Mouse (Mus musculus): ENCODE data around the gene Lima1.

Gene Lima1

DNA sequence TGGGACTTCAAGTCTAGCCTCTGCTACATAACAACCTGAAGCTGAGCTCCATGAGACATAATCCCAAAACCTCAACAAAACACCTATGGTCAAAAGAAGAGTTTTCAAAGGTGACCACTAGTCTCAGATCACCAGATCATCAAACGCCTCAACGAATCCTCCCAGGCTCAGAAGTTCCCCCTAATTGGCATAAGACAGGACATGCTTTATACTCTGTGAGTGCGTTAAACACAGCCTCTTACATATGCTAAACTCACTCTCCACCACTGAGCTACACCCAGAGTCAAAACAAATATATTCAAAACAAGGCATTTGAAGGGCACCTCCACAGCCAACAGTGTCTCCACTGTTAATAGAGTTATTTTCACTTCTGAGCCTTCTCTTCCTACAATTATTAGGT, 2.7 kb downstream of the Lima1 start:
- DNase-seq (ENCODE audit: extremely low read depth, insufficient read length, low spot score): no peak

- no peak for DNase-seq (ENCODE audit: extremely low read depth, insufficient read length, low spot score)
These were observed 7.6 kb downstream of the Lima1 start for GRCm38 (mm10) chr15:99867654-99868053.

DNA sequence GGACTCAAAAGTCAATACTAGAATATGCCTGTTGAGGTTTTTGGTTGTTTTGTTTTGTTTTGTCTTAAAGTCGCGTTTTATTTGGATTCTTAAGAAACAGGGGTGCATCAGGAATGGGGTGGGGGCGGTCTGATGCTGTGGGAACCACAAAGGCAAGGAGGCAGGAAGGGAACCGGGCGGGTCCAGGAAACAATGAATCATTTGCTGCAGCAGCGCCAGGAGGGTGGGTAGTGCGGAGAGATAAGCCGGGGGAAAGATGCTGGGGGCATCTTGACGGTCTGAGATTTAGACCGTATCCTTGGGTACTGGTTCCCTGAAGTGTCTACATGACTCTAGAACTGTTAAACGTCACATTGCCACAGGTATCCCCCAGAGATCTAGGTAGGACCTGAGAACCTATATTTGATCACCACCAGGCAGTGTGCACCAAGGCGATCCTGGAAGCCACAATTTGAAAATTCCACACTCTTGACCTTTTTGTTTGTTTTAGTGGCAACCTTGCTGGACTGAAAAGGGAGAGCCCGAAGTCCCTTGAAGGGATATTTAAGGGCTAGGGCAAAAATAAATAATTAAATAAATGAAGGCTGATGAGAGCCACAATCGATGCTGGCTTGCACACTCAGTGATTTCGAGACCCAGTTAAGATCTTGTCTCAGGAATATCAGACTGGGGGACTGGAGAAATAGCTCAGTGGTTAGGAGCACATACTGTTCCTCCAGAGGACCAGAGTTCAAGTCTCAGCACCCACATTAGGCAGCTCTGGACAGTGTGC, 8.6 kb downstream of the Lima1 start:
- no peak for DNase-seq (ENCODE audit: extremely low read depth, insufficient read length, low spot score)

DNA sequence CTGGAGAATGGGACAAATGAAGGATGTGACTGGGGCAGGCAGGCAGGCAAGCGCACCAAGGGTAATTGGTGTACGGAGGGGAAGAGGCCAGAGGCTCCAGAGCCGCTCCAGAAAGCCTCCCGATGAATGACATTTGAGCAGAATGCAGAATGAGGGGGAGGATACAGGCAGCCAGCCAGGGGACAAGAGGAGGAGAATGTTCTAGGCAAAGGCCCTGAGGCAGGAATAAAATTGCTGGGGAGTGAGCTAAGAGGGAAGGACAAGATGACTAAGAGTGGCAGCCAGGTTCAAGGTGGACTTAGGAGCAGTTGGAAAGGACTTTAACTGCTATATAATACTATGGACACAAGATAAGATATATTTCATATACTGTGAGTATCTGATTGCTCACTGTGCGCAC, 9.3 kb downstream of the Lima1 start:
- DNase-seq (ENCODE audit: extremely low read depth, insufficient read length, low spot score): no peak

DNA sequence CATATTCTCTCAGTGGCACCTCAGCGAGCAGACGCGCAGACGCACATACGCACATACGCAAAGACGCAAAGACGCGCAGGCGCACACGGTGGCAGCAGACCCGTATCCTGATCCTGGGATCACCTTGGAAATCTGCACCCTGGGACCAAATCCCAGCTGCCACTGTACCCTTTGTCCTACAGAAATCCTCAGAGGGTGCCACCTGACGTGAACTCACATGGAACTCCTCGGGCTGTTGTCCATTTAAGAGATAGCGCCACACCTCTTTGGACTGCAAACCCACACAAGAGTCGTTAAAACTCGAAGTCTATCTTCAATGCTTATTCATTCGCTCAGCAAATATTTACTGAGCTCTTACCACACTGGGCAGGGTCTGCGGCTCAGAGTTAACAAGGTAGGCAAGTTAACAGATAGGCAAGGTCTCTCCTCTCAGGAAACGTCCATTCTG, 9.7 kb downstream of the Lima1 start:
- no peak for DNase-seq (ENCODE audit: extremely low read depth, insufficient read length, low spot score)

- DNase-seq (ENCODE audit: extremely low read depth, insufficient read length, low spot score): no peak
These were observed 10.2 kb downstream of the Lima1 start for GRCm38 (mm10) chr15:99865046-99865445.

DNA sequence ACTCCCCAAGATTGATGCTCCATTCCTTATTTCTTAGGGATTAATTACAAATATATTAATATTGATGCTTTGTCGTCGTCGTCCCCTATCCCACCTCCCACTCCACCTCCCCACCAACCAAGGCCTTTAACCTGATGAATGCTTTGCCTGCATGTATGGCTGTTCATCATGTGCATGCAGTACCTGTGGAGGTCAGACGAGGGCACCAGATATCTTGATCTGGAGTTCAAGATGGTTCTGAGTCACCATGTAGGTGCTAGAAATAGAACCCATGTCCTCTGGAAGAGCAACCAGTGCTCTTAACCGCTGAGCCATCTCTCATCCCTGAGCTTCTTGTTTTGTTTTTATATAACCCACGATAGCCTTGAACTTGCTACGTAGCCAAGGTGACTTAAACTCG, 11.5 kb downstream of the Lima1 start:
- no peak for DNase-seq (ENCODE audit: extremely low read depth, insufficient read length, low spot score)

- no peak for DNase-seq (ENCODE audit: extremely low read depth, insufficient read length, low spot score)
These were observed 11.9 kb downstream of the Lima1 start for GRCm38 (mm10) chr15:99863358-99863757.

DNA sequence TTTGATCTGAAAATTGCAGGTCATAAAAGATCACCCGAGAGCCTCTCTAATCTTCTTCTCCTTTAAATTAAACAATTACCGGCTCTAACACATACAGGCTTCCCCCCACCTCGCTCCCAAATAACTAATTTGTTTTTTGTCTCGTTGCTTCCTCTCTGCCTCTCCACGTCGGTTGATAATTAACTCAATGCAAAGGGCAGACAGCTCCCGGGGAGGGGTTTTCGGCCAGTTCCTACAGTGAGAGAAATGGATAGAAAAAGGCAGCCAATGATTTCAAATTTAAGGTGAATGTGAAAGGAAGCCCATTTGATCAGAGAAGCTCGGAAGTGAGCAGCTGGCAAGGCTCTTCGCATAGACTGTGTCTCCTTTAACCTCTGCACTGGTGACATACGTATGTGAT, 12.8 kb downstream of the Lima1 start:
- DNase-seq (ENCODE audit: extremely low read depth, insufficient read length, low spot score): no peak

DNA sequence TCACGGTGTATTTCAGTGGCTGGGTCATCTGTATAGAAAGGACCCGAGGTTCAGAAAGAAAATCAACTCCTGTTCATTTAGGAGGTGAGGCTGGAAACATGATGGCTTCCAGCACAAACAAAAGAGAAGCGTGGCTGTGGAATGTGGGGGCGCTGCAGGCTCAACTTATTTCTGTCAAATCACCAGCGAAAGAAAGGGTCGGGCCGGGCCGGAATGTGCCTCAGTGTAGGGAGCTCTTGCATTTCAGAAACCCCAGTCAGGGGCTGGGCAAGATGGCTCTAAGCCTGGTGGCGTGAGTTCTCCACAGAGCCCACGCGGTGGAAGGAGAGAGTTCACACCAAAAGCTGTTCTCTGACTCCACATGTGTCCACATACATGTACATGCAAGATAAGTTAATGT, 13.3 kb downstream of the Lima1 start:
- DNase-seq (ENCODE audit: extremely low read depth, insufficient read length, low spot score): no peak

- DNase-seq (ENCODE audit: extremely low read depth, insufficient read length, low spot score): no peak
These were observed 13.7 kb downstream of the Lima1 start for GRCm38 (mm10) chr15:99861536-99861935.

GRCm38 (mm10) chr15:99859644-99860392, 15.4 kb downstream of the Lima1 start:
- DNase-seq (ENCODE audit: extremely low read depth, insufficient read length, low spot score): no peak

DNA sequence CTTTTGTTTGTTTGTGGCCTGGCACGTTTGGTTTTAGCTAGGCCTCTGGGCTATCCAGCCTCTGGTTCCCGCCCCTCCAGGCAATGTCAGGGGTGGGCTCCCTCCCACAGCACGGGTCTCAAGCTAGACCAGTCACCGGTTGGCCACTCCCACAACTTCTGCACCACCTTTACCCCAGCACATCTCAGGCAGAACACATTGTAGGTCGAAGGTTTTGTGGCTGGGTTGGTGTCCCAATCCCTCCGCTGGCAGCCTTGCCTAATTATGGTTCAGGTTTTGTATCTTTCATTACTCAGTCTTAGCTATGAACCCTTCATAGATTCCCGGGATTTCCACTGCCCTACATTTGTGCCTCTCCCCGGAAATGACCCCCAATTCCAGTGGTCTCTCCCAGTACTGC, 17.8 kb downstream of the Lima1 start:
- DNase-seq (ENCODE audit: extremely low read depth, insufficient read length, low spot score): no peak

DNA sequence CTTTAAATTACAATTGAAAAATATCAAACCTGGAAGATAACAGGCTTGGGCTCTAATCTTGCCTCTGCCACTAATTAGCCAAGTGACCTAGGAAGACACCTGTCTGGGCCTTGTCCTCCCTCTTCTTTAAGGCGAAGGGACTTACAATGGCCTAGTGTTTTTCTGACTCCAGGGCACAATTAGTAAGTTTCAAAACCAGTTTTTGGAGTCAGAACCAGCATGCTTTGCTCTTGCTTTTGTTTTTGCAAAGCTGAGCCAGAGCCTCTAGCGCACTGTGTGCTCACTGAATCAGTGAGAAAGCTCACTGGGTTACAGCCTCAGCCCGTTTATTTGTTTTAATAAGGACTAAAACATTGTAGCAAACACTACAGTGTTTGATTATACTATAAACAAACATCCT, 20.1 kb downstream of the Lima1 start:
- DNase-seq (ENCODE audit: extremely low read depth, insufficient read length, low spot score): no peak

GRCm38 (mm10) chr15:99852606-99853237, 22.5 kb downstream of the Lima1 start:
- DNase-seq (ENCODE audit: extremely low read depth, insufficient read length, low spot score): peak; percentile 36

- DNase-seq (ENCODE audit: extremely low read depth, insufficient read length, low spot score): no peak
These were observed 25.0 kb downstream of the Lima1 start for GRCm38 (mm10) chr15:99850265-99850664.

DNA sequence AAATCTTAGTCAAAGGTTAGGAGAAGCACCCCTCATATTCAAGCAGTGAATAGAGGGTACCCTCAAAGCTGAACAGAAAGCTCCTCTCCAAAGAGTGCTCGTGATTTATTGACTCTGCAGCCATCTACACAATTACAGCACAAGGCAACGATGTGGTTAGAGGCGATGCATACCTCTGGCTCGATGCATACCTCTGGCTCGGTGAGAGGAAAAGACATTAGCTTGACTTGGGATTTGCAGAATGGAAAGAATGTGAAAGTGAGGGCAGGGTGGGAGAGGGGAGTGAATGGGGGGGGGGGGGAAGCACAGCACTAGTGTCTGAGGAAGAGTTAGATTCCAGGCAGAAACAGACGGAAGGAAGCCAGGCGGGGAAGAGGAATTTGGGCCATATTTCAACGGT, 27.3 kb downstream of the Lima1 start:
- DNase-seq (ENCODE audit: extremely low read depth, insufficient read length, low spot score): peak; percentile 28

GRCm38 (mm10) chr15:99847207-99847881, 27.9 kb downstream of the Lima1 start:
- peak; percentile 26 for DNase-seq (ENCODE audit: extremely low read depth, insufficient read length, low spot score)

DNA sequence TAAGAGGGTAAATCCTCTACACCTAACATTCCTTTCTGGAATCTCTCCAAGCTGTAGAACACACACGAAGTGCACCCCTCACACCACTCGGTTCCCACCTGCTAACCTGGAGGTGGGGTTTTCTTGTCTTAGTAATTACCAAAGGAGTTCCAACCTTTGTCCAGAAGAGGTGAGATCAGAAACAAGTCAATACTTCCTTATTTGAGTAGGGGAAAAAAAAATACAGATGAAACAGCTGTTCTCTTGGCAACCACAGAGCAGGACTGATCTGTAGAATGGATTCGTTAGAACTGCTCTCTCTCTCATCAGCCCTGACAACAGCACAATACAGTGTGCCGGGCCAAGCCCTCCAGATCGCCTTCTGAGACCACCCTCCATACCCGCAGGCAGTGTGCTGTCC, 28.6 kb downstream of the Lima1 start:
- no peak for DNase-seq (ENCODE audit: extremely low read depth, insufficient read length, low spot score)

DNA sequence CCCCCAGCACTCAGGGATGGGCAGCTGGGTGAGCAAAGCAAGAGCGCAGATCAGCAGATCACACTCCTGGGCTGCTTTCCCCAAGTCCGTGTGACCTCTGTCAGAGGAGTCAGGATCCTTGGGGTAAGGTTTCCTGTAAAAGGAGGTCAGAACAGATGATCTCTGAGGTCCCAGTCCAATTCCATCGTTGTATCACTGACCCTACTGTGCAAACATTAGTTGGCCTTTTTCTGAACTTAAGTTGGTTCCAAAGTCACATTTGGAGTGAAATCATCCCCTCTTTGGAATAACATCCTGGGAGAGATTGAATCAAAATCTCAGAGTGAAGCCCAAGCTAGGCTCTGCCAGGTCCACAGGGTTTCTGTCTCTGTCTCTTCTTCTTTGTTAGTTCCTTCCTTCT, 31.4 kb downstream of the Lima1 start:
- DNase-seq (ENCODE audit: extremely low read depth, insufficient read length, low spot score): no peak

- peak; percentile 71 for DNase-seq (ENCODE audit: extremely low read depth, insufficient read length, low spot score)
These were observed 35.3 kb downstream of the Lima1 start for GRCm38 (mm10) chr15:99839910-99840309.
